Mouse (Mus musculus) forebrain, embryonic 14.5 days (tissue): ENCODE results near the gene Rgs4. TPM values are rescaled to one million over a fixed set of nuclear protein-coding genes. Genes with fewer than 3 reads are reported as not detected.

ENCODE experiments used
- ATAC-seq: fragments of 200-750 bp; cut with Nextera tagmentation; 2 replicates; pipeline ENCODE4 v1.8.0; 2017; ENCODE audit warnings: mild to moderate bottlenecking, moderate library complexity
- DNase-seq: peaks from one replicate; pipeline ENCODE4 v3.0.0-alpha.2; 2015; ENCODE audit warnings: low spot score
- H3K27ac ChIP-seq: fragments of 300-500 bp; sonication (generic); 2 replicates; pipeline ENCODE4 v1.5.1; 2014; ENCODE audit warnings: low read depth, mild to moderate bottlenecking, control low read depth, low read length, moderate library complexity
- H3K27me3 ChIP-seq: fragments of 300-500 bp; sonication (generic); replicated peaks from 2 replicates; pipeline ENCODE4 v1.6.1; 2014; ENCODE audit warnings: low read length, control low read depth, mixed read lengths; ENCODE audit not compliant: control insufficient read depth, insufficient read depth
- H3K36me3 ChIP-seq: fragments of 300-500 bp; sonication (generic); 2 replicates; pipeline ENCODE4 v1.6.1; 2014; ENCODE audit warnings: low read length, control low read depth; ENCODE audit not compliant: control insufficient read depth, insufficient read depth
- H3K4me1 ChIP-seq: fragments of 300-500 bp; sonication (generic); 2 replicates; pipeline ENCODE4 v1.6.1; 2014; ENCODE audit warnings: antibody characterized with exemption, low read length, control low read depth; ENCODE audit not compliant: control insufficient read depth, insufficient read depth
- H3K4me2 ChIP-seq: fragments of 300-500 bp; sonication (generic); 2 replicates; pipeline ENCODE4 v1.6.1; 2014; ENCODE audit warnings: mild to moderate bottlenecking, control low read depth, low read length
- H3K4me3 ChIP-seq: fragments of 300-500 bp; sonication (generic); 2 replicates; pipeline ENCODE4 v1.5.1; 2014; ENCODE audit warnings: low read depth, low read length, control low read depth
- H3K9ac ChIP-seq: fragments of 300-500 bp; sonication (generic); 2 replicates; pipeline ENCODE4 v1.6.1; 2014; ENCODE audit warnings: mild to moderate bottlenecking, low read length, control low read depth, moderate library complexity
- H3K9me3 ChIP-seq: fragments of 300-500 bp; sonication (generic); replicated peaks from 2 replicates; pipeline ENCODE4 v1.6.1; 2016; ENCODE audit warnings: low read length, control low read depth, mixed read lengths; ENCODE audit not compliant: control insufficient read depth
- whole genome bisulfite sequencing: fragments of 180-500 bp; shearing (Covaris S2); extraction: QIAGEN DNeasy Blood & Tissue Kit; methylation state at CpG from one replicate; pipeline ENCODE4 v1.1.7; 2014; 5-methylcytosine and 5-hydroxymethylcytosine counted together
- polyA plus RNA-seq: library from polyadenylated mRNA; unstranded; fragments of >200 nt; fragmentation: Nextera tagmentation; extraction: Ambion mirVana; gene quantifications from 2 replicates; pipeline ENCODE4 v1.2.1, GENCODE M21; 2014

Gene Rgs4
- polyA plus RNA-seq, 1 experiment from 2014 or later = 46.0 TPM

DNA sequence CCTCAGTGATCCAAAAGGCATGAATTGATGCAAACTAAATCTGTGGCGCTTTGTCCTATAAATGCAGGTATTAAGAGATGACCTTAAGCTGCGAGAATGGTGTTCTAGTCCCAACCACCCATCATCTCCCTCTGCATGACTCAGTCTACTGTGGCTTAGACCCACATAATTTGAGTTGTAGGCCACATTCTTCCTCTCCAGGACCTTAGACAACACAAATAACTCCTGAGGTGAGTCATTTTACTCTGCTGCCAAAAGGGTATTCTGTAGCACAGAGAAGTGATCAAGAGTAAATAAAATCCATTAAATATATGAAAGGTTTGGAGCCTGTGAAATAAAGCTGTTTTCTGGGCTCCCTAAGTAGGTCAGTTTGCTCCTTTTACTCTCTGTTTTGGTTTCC, 48.3 kb downstream of the Rgs4 start:
- no peak for ATAC-seq
- no peak for DNase-seq
- Histone ChIP-seq H3K9me3 (no peaks in the 10 kb centered on the region), H3K9ac (no peak overlapping the region), H3K4me2 (no peak overlapping the region), H3K4me3 (no peak overlapping the region), H3K36me3 (no peaks in the 10 kb centered on the region), H3K27ac (no peak overlapping the region), H3K4me1 (no peaks in the 10 kb centered on the region), H3K27me3 (no peaks in the 10 kb centered on the region)
- WGBS = 93% methylated on average over 2 of the region's 2 CpGs

DNA sequence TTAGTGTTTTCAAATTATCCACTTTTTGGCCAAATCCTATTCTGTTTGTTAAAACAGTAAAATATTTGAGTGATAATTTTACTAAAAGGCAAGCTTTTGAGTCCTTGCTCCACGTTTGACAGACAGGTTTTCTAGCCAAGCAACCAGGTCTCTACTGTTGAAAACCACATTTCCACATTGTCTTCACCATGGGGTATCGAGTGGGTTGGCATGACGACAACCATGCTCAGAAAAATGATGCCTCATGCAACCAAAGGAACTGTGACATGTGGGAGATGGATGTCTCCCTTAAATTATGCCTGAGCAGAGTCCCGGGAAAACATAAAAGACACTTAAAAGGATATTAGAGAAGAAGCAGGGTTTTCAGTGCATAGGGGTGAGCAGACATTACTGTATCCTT, 50.2 kb downstream of the Rgs4 start:
- no peaks in the 10 kb centered on the region for H3K4me1 ChIP-seq
- no peaks in the 10 kb centered on the region for H3K27me3 ChIP-seq
- no peak overlapping the region for H3K4me2 ChIP-seq
- WGBS = 75% methylated on average over 4 of the region's 4 CpGs
- H3K9me3 ChIP-seq = no peaks in the 10 kb centered on the region
- DNase-seq (no peak), ATAC-seq (no peak)
- no peak overlapping the region for H3K9ac ChIP-seq
- no peak overlapping the region for H3K27ac ChIP-seq
- H3K36me3 ChIP-seq = no peaks in the 10 kb centered on the region
- H3K4me3 ChIP-seq = no peak overlapping the region

DNA sequence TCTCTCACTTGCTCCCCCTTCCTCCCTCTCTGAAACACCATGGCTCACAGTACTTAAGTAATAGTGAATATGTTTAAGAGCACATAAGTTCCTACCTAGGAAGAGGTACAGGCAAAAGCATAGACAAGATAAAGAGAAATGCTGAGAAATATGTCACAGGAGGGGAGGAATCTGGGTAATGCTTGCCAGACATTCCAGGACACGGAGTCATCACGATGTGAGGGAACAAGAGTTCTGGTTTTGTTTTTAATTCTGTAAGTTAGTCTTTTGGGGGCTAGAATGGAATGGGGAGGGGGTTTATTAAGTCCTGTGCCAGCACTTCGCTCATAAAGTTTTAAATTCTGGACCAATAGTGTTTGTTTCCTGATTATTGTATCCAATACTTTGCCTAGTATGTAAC, 52.1 kb downstream of the Rgs4 start:
- no peaks in the 10 kb centered on the region for H3K36me3 ChIP-seq
- H3K4me2 ChIP-seq = no peak overlapping the region
- H3K9ac ChIP-seq = no peak overlapping the region
- no peaks in the 10 kb centered on the region for H3K4me1 ChIP-seq
- H3K27me3 ChIP-seq = no peaks in the 10 kb centered on the region
- no peak for ATAC-seq
- no peak overlapping the region for H3K27ac ChIP-seq
- H3K9me3 ChIP-seq = no peaks in the 10 kb centered on the region
- H3K4me3 ChIP-seq = no peak overlapping the region
- WGBS = 91% methylated on average over 3 of the region's 3 CpGs
- DNase-seq = no peak

DNA sequence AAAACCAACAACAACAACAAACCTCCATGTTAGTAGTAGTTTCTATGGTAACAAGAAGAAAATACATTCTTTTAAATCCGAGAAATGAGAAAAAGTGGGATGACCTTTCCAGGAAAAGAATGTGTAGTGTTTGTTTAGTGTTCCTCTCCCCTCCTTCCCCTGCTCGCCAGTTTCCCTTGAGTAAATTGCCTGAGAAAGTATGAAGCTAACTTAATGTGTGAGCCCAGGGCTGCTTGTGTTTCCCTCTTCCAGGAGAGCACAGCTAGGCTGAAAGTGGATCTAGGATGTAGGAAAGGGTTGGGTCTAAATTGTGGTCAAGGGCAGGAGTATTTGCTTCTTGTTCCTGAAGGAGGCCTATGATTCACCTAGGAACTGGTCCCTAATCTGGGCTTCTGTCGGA, 53.9 kb downstream of the Rgs4 start:
- Histone ChIP-seq H3K9me3 (no peaks in the 10 kb centered on the region), H3K4me1 (no peaks in the 10 kb centered on the region), H3K4me2 (no peak overlapping the region), H3K27ac (no peak overlapping the region), H3K9ac (no peak overlapping the region), H3K4me3 (no peak overlapping the region), H3K36me3 (no peaks in the 10 kb centered on the region), H3K27me3 (no peaks in the 10 kb centered on the region)
- ATAC-seq (no peak), DNase-seq (no peak)
- WGBS = 77% methylated on average over 3 of the region's 3 CpGs

DNA sequence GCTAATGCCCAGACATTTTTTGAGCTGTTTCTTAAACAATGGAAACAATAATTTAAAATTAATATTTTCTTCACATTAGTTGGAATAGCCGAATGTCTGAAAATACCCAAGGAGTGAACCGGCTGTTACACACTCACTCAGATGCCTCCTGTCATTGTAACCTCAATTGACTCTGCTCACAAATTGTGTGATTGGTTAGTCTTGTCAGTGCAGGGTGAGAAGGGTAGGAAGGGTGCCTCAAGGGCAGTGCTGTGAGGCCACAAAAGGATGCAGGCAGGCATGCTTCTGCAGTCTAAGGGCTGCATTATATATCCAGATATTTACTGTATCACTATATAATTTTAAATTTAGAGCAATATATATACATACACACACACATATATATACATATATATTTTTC, 54.4 kb downstream of the Rgs4 start:
- H3K9ac ChIP-seq = no peak overlapping the region
- no peaks in the 10 kb centered on the region for H3K27me3 ChIP-seq
- H3K36me3 ChIP-seq = no peaks in the 10 kb centered on the region
- no peak for ATAC-seq
- DNase-seq = no peak
- H3K27ac ChIP-seq = no peak overlapping the region
- 73% methylated on average over 2 of the region's 2 CpGs for WGBS
- H3K4me3 ChIP-seq = no peak overlapping the region
- H3K4me1 ChIP-seq = no peaks in the 10 kb centered on the region
- no peak overlapping the region for H3K4me2 ChIP-seq
- no peaks in the 10 kb centered on the region for H3K9me3 ChIP-seq

Other genes with a start within 250 kb of the Rgs4 start
- gene Nuf2, start 216.2 kb downstream of the Rgs4 start, polyA plus RNA-seq = 38.4 and 42.3 TPM in 2 replicates
- gene Rgs5, start 92.1 kb downstream of the Rgs4 start, polyA plus RNA-seq = 17.2 and 24.5 TPM in 2 replicates
- 2.3 and 3.8 TPM in 2 replicates for gene Ccdc190, start 181.0 kb upstream of the Rgs4 start, polyA plus RNA-seq
- gene Hsd17b7, start 221.6 kb upstream of the Rgs4 start, polyA plus RNA-seq = 14.4 and 18.5 TPM in 2 replicates